Mouse (Mus musculus) limb, embryonic 13.5 days (tissue): ENCODE data around the gene Vgll4. TPM values are rescaled to one million over a fixed set of nuclear protein-coding genes. Genes with fewer than 3 reads are reported as not detected.

ENCODE experiments used
- polyA plus RNA-seq: library from polyadenylated mRNA; unstranded; fragments of >200 nt; fragmentation: Nextera tagmentation; extraction: Ambion mirVana; gene quantifications from 2 replicates; pipeline ENCODE4 v1.2.1, GENCODE M21; 2015

Vgll4 gene
- polyA plus RNA-seq, 1 experiment from 2014 or later, result 154 TPM

Other genes with a start within 250 kb of the Vgll4 start
- 68.9 and 74.8 TPM in 2 replicates for gene Tamm41, start 67.9 kb upstream of the Vgll4 start, polyA plus RNA-seq
- gene Syn2, start 164.9 kb upstream of the Vgll4 start, polyA plus RNA-seq, result 0.79 and 1.1 TPM in 2 replicates